In the genomic region with DNA sequence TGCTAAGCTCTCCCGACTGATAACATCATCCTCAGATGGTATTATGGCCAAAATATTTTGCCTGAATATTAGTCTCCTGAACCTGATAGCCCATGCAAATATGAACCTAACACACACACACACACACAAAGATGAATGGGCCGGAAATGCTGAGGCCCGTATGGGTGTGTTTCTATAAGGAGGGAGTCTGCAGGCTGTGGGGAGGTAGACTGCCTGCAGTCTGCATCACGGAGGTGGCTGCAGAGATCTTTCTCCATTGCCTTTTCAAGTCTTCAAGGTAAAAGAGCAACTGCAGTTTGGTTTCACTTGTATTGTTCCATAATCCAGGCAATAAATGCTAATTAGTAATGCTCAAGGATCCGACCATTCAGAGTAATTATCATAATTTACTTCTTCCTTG, we compare ENCODE assay signal across 10 mouse cellular contexts.
DNase-seq lines count a peak whose midpoint lies in the region; ATAC-seq and TF ChIP-seq lines count a peak whose summit lies in the region.
"Had no signal": no experiment of that assay in that cellular context is flagged by ENCODE, and none has a peak within 500 bp of the region (broad histone marks: within the 10 kb centered on the region; RNA-seq: fewer than 3 reads in every experiment).

No protein-coding gene starts in this region.

- H3K4me2 ChIP-seq in lung, postnatal 0 days (replicated peaks; ENCODE audit: low read depth, low read length) = peak overlapping the region; percentile 32; the same call in 1 of the 2 replicates
- H3K4me2 ChIP-seq in forebrain, embryonic 14.5 days (ENCODE audit: low read length) = peak overlapping the region; percentile 76
- H3K4me2 ChIP-seq in limb, embryonic 13.5 days (replicated peaks) = peak overlapping the region; percentile 74
- H3K4me2 ChIP-seq: liver, embryonic 15.5 days had no signal

- no peaks in the 10 kb centered on the region for H3K9me3 ChIP-seq in lung, postnatal 0 days (ENCODE audit: low read length)
- H3K9me3 ChIP-seq in forebrain, embryonic 14.5 days (replicated peaks; ENCODE audit: control insufficient read depth, low read length) = no peaks in the 10 kb centered on the region
- no peaks in the 10 kb centered on the region for H3K9me3 ChIP-seq in limb, embryonic 13.5 days
- H3K9me3 ChIP-seq: liver, embryonic 15.5 days had no signal

- no peak for TF ChIP-seq CTCF in lung, postnatal 0 days (IDR thresholded peaks at IDR 0.05)

- ATAC-seq in lung, postnatal 0 days = no peak
- ATAC-seq in forebrain, embryonic 14.5 days = peak; percentile 22; the same call in 1 of the 2 replicates
- no peak for ATAC-seq in limb, embryonic 13.5 days (ENCODE audit: low FRiP score, low read depth)

- 54% methylated on average over 5 of the region's 5 CpGs for WGBS in lung, postnatal 0 days
- 6% methylated on average over 5 of the region's 5 CpGs for WGBS in forebrain, embryonic 14.5 days
- WGBS in limb, embryonic 13.5 days = 28% methylated on average over 5 of the region's 5 CpGs

- no peak for DNase-seq in lung, postnatal 0 days (ENCODE audit: low spot score)
- no peak for DNase-seq in lung, postnatal 4 days
- peak; percentile 76 for DNase-seq in forebrain, embryonic 14.5 days (ENCODE audit: low spot score)
- no peak for DNase-seq in frontal cortex, postnatal 36 days (ENCODE audit: low spot score in 2 of 2)
- no peak for DNase-seq in adrenal gland, adult 2 months
- no peak for DNase-seq in urinary bladder, postnatal 14 days (ENCODE audit: low spot score)
- DNase-seq: cerebellum, postnatal 25 days; right cerebral cortex, postnatal 4 days had no signal

- H3K4me3 ChIP-seq in lung, postnatal 0 days (ENCODE audit: low read depth, low read length) = no peak overlapping the region; the same call in 1 of the 2 replicates
- peak overlapping the region; percentile 82 for H3K4me3 ChIP-seq in forebrain, embryonic 14.5 days (ENCODE audit: low read depth, low read length)
- peak overlapping the region; percentile 46 for H3K4me3 ChIP-seq in limb, embryonic 13.5 days
- H3K4me3 ChIP-seq: liver, embryonic 15.5 days had no signal

- H3K27ac ChIP-seq in lung, postnatal 0 days (ENCODE audit: low read length) = no peak overlapping the region
- H3K27ac ChIP-seq in forebrain, embryonic 14.5 days (ENCODE audit: low read depth, low read length) = peak overlapping the region; percentile 97
- peak overlapping the region; percentile 94 for H3K27ac ChIP-seq in limb, embryonic 13.5 days
- H3K27ac ChIP-seq: liver, embryonic 15.5 days had no signal

- no peak for TF ChIP-seq EP300 in lung, postnatal 0 days (IDR thresholded peaks at IDR 0.05)

- H3K36me3 ChIP-seq in lung, postnatal 0 days (ENCODE audit: insufficient read depth, low read length) = no peaks in the 10 kb centered on the region
- H3K36me3 ChIP-seq in forebrain, embryonic 14.5 days (ENCODE audit: control insufficient read depth, insufficient read depth, low read length) = peaks cover 53% of the 10 kb centered on the region
- peaks cover 48% of the 10 kb centered on the region for H3K36me3 ChIP-seq in limb, embryonic 13.5 days
- H3K36me3 ChIP-seq: liver, embryonic 15.5 days had no signal

- no peak overlapping the region for H3K9ac ChIP-seq in lung, postnatal 0 days (replicated peaks; ENCODE audit: low read depth)
- H3K9ac ChIP-seq in forebrain, embryonic 14.5 days (ENCODE audit: low read length) = peak overlapping the region; percentile 100
- H3K9ac ChIP-seq in limb, embryonic 13.5 days = peak overlapping the region; percentile 86
- H3K9ac ChIP-seq: liver, embryonic 15.5 days had no signal

- no peaks in the 10 kb centered on the region for H3K27me3 ChIP-seq in lung, postnatal 0 days (replicated peaks; ENCODE audit: insufficient read depth, low read length)
- H3K27me3 ChIP-seq in forebrain, embryonic 14.5 days (replicated peaks; ENCODE audit: control insufficient read depth, insufficient read depth, low read length) = no peaks in the 10 kb centered on the region
- H3K27me3 ChIP-seq in limb, embryonic 13.5 days = no peaks in the 10 kb centered on the region

- H3K4me1 ChIP-seq in lung, postnatal 0 days (ENCODE audit: insufficient read depth, low read depth, low read length) = no peaks in the 10 kb centered on the region
- peaks cover 37% of the 10 kb centered on the region for H3K4me1 ChIP-seq in forebrain, embryonic 14.5 days (ENCODE audit: control insufficient read depth, insufficient read depth, low read length)
- peaks cover 47% of the 10 kb centered on the region for H3K4me1 ChIP-seq in limb, embryonic 13.5 days
- H3K4me1 ChIP-seq: liver, embryonic 15.5 days had no signal
